14 mouse cellular contexts compared by ENCODE assay signal in genomic region chr5:141858406-141859160, GRCm38 (mm10).
DNase-seq lines count a peak whose midpoint lies in the region; ATAC-seq lines count a peak whose summit lies in the region.
"Had no signal": no experiment of that assay in that cellular context is flagged by ENCODE, and none has a peak within 500 bp of the region (broad histone marks: within the 10 kb centered on the region; RNA-seq: fewer than 3 reads in every experiment).

No protein-coding gene starts in this region.

- H3K36me3 ChIP-seq in hindbrain, embryonic 11.5 days (ENCODE audit: control insufficient read depth, insufficient read depth, low read length) = no peaks in the 10 kb centered on the region
- H3K36me3 ChIP-seq in hindbrain, embryonic 14.5 days (replicated peaks; ENCODE audit: control insufficient read depth, insufficient read depth) = no peaks in the 10 kb centered on the region
- H3K36me3 ChIP-seq in kidney, embryonic 16.5 days (ENCODE audit: insufficient read depth, low read length) = no peaks in the 10 kb centered on the region
- H3K36me3 ChIP-seq: embryonic facial prominence, embryonic 15.5 days; limb, embryonic 13.5 days had no signal

- no peak for ATAC-seq in hindbrain, embryonic 11.5 days (ENCODE audit: low FRiP score)
- no peak for ATAC-seq in hindbrain, embryonic 14.5 days (ENCODE audit: low FRiP score)
- peak; percentile 79 for ATAC-seq in kidney, embryonic 16.5 days (ENCODE audit: low FRiP score, low TSS enrichment)

- H3K4me2 ChIP-seq in hindbrain, embryonic 11.5 days (replicated peaks; ENCODE audit: low read depth, low read length) = no peak overlapping the region
- H3K4me2 ChIP-seq in hindbrain, embryonic 14.5 days (replicated peaks) = no peak overlapping the region
- H3K4me2 ChIP-seq in kidney, embryonic 16.5 days (replicated peaks; ENCODE audit: low read depth, low read length) = peak overlapping the region; percentile 19; the same call in 1 of the 2 replicates
- H3K4me2 ChIP-seq: embryonic facial prominence, embryonic 15.5 days; limb, embryonic 13.5 days had no signal

- no peaks in the 10 kb centered on the region for H3K9me3 ChIP-seq in hindbrain, embryonic 11.5 days (ENCODE audit: control insufficient read depth, low read length)
- no peaks in the 10 kb centered on the region for H3K9me3 ChIP-seq in hindbrain, embryonic 14.5 days (ENCODE audit: control insufficient read depth, low read length)
- H3K9me3 ChIP-seq in kidney, embryonic 16.5 days (ENCODE audit: low read length) = no peaks in the 10 kb centered on the region
- H3K9me3 ChIP-seq: embryonic facial prominence, embryonic 15.5 days; limb, embryonic 13.5 days had no signal

- H3K4me1 ChIP-seq in hindbrain, embryonic 11.5 days (replicated peaks; ENCODE audit: control insufficient read depth, insufficient read depth, low read length) = no peaks in the 10 kb centered on the region
- H3K4me1 ChIP-seq in hindbrain, embryonic 14.5 days (replicated peaks; ENCODE audit: control insufficient read depth, insufficient read depth, low read length) = no peaks in the 10 kb centered on the region
- peaks cover 19% of the 10 kb centered on the region for H3K4me1 ChIP-seq in kidney, embryonic 16.5 days (ENCODE audit: insufficient read depth, low read length)

- H3K4me3 ChIP-seq in hindbrain, embryonic 11.5 days (ENCODE audit: low read depth, low read length) = no peak overlapping the region
- no peak overlapping the region for H3K4me3 ChIP-seq in hindbrain, embryonic 14.5 days (replicated peaks; ENCODE audit: low read length)
- no peak overlapping the region for H3K4me3 ChIP-seq in kidney, embryonic 16.5 days (ENCODE audit: low read length)
- H3K4me3 ChIP-seq: embryonic facial prominence, embryonic 15.5 days; limb, embryonic 13.5 days had no signal

- H3K27me3 ChIP-seq in hindbrain, embryonic 11.5 days (ENCODE audit: control insufficient read depth, insufficient read depth, low read length) = no peaks in the 10 kb centered on the region
- no peaks in the 10 kb centered on the region for H3K27me3 ChIP-seq in hindbrain, embryonic 14.5 days (ENCODE audit: control insufficient read depth, insufficient read depth, low read length)
- no peaks in the 10 kb centered on the region for H3K27me3 ChIP-seq in kidney, embryonic 16.5 days (ENCODE audit: insufficient read depth, low read length)
- H3K27me3 ChIP-seq: embryonic facial prominence, embryonic 15.5 days; limb, embryonic 13.5 days had no signal

- peak; percentile 24 for DNase-seq in hindbrain, embryonic 11.5 days (ENCODE audit: low spot score)
- no peak for DNase-seq in hindbrain, embryonic 14.5 days (ENCODE audit: low spot score)
- DNase-seq in retina, postnatal 1 day = peak; percentile 44
- no peak for DNase-seq in retina, embryonic 14.5 days (ENCODE audit: low spot score)
- no peak for DNase-seq in embryo, embryonic 10.5 days (ENCODE audit: low spot score)
- DNase-seq in liver = no peak
- no peak for DNase-seq in adrenal gland, postnatal 4 days (ENCODE audit: low spot score in 2 of 2)
- DNase-seq: adrenal gland, postnatal 14 days; cerebellum, adult 8-10 months; gastrocnemius, postnatal 25 days; heart, postnatal 10 days had no signal

- WGBS in hindbrain, embryonic 11.5 days = 36% methylated on average over 8 of the region's 8 CpGs
- 29% methylated on average over 8 of the region's 8 CpGs for WGBS in hindbrain, embryonic 14.5 days
- 27% methylated on average over 8 of the region's 8 CpGs for WGBS in kidney, embryonic 16.5 days

- H3K27ac ChIP-seq in hindbrain, embryonic 11.5 days (ENCODE audit: low read depth, low read length) = no peak overlapping the region
- no peak overlapping the region for H3K27ac ChIP-seq in hindbrain, embryonic 14.5 days
- peak overlapping the region; percentile 90 for H3K27ac ChIP-seq in kidney, embryonic 16.5 days (ENCODE audit: low read length)
- H3K27ac ChIP-seq: embryonic facial prominence, embryonic 15.5 days; limb, embryonic 13.5 days had no signal

- no peak overlapping the region for H3K9ac ChIP-seq in hindbrain, embryonic 11.5 days (ENCODE audit: low read depth, low read length)
- no peak overlapping the region for H3K9ac ChIP-seq in hindbrain, embryonic 14.5 days
- no peak overlapping the region for H3K9ac ChIP-seq in kidney, embryonic 16.5 days (replicated peaks; ENCODE audit: low read length)
- H3K9ac ChIP-seq: embryonic facial prominence, embryonic 15.5 days; limb, embryonic 13.5 days had no signal

Comparison
In these comparisons a context has a peak if more than half of its experiments do, and no peak if none do; other contexts are left out.
1. DNase-seq: peak in hindbrain, embryonic 11.5 days (single experiment) and retina, postnatal 1 day (single experiment); none in hindbrain, embryonic 14.5 days (single experiment), retina, embryonic 14.5 days (single experiment), embryo, embryonic 10.5 days (single experiment), liver (single experiment) and adrenal gland, postnatal 4 days (0 of 2).